Mouse (Mus musculus): ENCODE measurements around the gene Adgrb3.

DNA sequence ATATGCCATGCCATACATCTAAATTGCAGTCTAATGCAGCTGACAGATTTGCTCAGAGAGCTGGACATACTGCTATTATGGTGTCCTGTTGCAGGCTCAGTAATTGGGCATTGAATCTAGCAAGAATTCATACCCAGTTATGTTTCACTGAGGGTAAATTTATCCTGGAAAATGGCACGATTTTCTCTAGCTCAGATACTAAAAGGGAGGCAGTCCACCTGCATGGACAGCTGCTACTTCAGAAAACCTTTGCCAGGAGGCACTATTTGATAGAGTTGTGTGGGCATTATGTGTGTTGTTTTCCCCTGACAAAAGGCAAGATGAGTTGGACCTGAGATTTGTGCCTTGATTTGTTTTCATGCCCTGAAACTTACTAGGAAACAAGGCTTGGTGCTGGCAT lies 118.0 kb downstream of the Adgrb3 start:
- no peak for TF ChIP-seq POLR2A (IDR thresholded peaks at IDR 0.05; ENCODE audit: borderline replicate concordance, extremely low read depth, insufficient read depth, insufficient read length, poor library complexity, severe bottlenecking)
- TF ChIP-seq CTCF (IDR thresholded peaks at IDR 0.05; ENCODE audit: borderline replicate concordance, extremely low read depth, insufficient read depth, insufficient read length): no peak

All from brain, embryonic 14.5 days (tissue).